Mouse (Mus musculus): ENCODE measurements around the gene Inpp1. TPM values are rescaled to one million over a fixed set of nuclear protein-coding genes. Genes with fewer than 3 reads are reported as not detected.
"Not testable (repeated sequence)": the region's sequence is repeated elsewhere in the genome, so short reads cannot be mapped to it uniquely, and the experiment has no call there.

Inpp1 gene
- polyA plus RNA-seq (2015; fragmentation: Nextera tagmentation; extraction: Ambion mirVana) = 17.5 and 18.6 TPM in 2 replicates

DNA sequence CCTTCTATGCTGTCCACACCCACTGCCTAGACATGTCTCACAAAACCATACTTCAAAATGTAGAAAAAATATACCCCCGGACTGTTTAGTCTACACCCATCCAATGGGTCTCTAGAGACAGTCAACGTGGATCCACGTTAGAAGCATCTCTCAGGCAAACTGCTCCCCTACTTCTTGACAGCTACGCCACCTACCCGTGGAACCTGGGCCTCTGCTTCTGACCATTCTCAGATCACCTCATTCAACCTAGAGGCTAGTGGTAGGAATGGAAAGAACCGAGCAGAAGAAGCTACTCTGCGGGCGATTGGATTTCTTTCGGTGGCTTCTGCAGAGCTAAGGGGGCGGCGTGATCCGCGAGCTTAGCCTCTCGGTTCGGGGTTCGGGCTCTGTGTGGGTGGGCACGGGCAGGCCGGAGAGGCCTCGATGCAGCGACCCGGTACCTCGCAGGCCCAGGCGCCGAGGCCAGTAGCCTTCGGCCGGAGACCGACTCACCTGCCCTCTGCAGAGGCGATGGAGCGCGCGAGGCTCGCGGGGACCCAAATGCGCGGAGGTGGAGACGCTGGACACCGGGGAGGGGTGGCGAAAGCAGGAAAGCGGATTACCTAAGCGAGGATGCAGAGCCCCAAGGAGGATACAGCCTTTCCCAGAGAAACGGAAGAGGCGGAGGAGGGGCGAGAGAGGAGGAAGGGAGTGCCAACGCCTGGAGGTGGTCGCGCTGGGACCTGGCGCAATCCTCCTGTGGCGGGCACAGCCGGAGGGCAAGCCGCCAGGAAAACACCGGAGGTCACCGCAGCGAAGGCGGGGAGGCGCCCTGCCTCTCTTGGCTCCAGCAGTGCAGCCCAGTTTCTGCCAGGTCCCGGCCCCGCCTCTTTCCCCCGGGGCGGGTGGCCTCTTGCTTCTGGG, at the start of gene Inpp1:
Inpp1 (minus strand) TSS at position 779 of the 903 bp plus-strand sequence.
- Histone ChIP-seq H3K27me3 (ENCODE audit: control insufficient read depth, insufficient read depth, low read length) (no peaks in the 10 kb centered on the region), H3K4me2 (ENCODE audit: low read depth, low read length) (peak within 1 kb of the TSS; percentile 75), H3K4me3 (ENCODE audit: low read length) (peak within 1 kb of the TSS; percentile 84), H3K36me3 (ENCODE audit: control insufficient read depth, insufficient read depth) (no peaks in the 10 kb centered on the region), H3K27ac (ENCODE audit: low read length) (peak within 1 kb of the TSS; percentile 82), H3K9ac (ENCODE audit: low read length) (peak within 1 kb of the TSS; percentile 81), H3K9me3 (replicated peaks; ENCODE audit: control insufficient read depth, low read length) (no peaks in the 10 kb centered on the region), H3K4me1 (ENCODE audit: control insufficient read depth, insufficient read depth, low read length) (peaks cover 7% of the 10 kb centered on the region)
- WGBS = under 1% methylated on average over 59 of the region's 59 CpGs
- peak; percentile 87 for ATAC-seq (replicated peaks; ENCODE audit: extremely low read depth, insufficient read depth, low FRiP score)

DNA sequence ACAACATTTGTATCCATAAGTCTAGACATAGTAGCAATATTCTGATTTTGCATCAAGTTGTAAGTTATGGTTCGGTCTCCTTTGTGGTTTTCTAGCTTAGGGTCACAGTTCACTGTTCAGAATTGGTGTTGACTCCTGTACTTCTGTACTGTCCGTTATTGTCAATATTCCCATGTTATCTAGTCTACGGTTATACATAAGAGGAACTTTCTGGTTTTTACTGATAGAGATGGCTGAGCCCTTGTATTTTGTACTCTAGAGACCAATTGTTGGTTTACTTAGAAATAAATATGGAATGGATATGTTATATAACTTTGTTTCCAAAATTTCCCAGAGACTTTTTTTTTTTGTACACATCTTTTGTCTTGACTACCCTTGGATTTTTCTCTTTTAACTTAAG, 48.5 kb upstream of the Inpp1 start:
- Histone ChIP-seq H3K9me3 (replicated peaks; ENCODE audit: control insufficient read depth, low read length) (no peaks in the 10 kb centered on the region), H3K9ac (ENCODE audit: low read length) (no peak overlapping the region), H3K4me2 (ENCODE audit: low read depth, low read length) (no peak overlapping the region), H3K4me3 (ENCODE audit: low read length) (no peak overlapping the region), H3K27ac (ENCODE audit: low read length) (no peak overlapping the region), H3K27me3 (ENCODE audit: control insufficient read depth, insufficient read depth, low read length) (no peaks in the 10 kb centered on the region), H3K36me3 (ENCODE audit: control insufficient read depth, insufficient read depth) (peaks cover 7% of the 10 kb centered on the region; the same call in 1 of the 2 replicates), H3K4me1 (ENCODE audit: control insufficient read depth, insufficient read depth, low read length) (no peaks in the 10 kb centered on the region)
- 90% methylated on average over 3 of the region's 3 CpGs for whole genome bisulfite sequencing
- no peak for ATAC-seq (replicated peaks; ENCODE audit: extremely low read depth, insufficient read depth, low FRiP score)

DNA sequence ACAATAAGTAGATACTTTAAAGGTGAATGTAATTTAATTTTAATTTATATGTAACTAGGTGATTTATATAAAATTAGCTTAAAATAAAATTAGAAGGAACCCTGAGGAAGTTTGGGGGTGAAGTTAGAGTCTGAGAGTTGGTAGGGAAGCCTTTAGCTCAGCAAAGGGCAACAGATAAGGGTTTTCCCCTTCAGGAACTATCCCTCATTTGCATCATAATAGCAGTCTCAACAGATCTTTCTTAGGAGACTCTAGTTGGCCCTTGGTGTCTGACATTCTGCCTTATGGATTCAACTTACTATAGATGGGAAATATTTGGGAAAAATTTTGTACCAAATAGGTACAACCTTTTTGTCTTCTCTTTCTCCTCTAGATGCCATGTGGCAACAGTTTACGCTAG, 46.7 kb upstream of the Inpp1 start:
- Histone ChIP-seq H3K4me2 (ENCODE audit: low read depth, low read length) (no peak overlapping the region), H3K9me3 (replicated peaks; ENCODE audit: control insufficient read depth, low read length) (no peaks in the 10 kb centered on the region), H3K36me3 (ENCODE audit: control insufficient read depth, insufficient read depth) (peaks cover 13% of the 10 kb centered on the region), H3K27me3 (ENCODE audit: control insufficient read depth, insufficient read depth, low read length) (no peaks in the 10 kb centered on the region), H3K4me3 (ENCODE audit: low read length) (no peak overlapping the region), H3K27ac (ENCODE audit: low read length) (no peak overlapping the region), H3K9ac (ENCODE audit: low read length) (no peak overlapping the region), H3K4me1 (ENCODE audit: control insufficient read depth, insufficient read depth, low read length) (no peaks in the 10 kb centered on the region)
- WGBS = 88% methylated on average over 1 of the region's 1 CpGs
- no peak for ATAC-seq (replicated peaks; ENCODE audit: extremely low read depth, insufficient read depth, low FRiP score)

DNA sequence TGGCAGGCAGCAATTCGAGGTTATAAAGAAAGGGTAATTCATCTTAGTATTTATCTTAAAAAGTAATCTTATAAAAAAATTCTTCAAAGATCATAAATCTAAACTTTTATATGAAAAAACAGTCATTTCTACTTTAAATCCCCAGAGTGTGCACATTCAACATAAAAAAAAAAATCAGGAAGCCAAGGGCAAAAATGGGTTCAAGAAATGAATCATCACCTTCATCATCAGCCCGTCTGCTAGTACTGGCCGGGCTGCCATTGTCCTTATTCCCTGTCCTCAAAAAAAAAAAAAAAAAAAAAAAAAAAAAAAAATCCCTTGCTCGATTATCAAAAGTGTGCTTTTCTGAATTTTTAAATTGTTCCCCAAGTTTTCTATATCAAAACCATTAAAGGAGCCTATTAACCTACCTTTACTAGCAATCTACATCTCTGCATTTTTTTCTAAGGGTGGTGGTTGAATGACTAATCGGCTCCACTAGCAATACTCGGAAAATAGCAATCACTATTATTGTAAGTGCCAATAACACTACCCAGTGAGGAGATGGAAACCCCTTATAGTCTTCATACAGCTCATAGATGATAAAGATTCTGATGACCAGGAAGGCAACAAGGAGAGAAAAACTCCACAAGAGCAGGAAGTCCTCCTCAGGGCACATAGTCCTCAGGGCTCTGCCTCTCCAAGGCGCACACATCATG, 38.6 kb upstream of the Inpp1 start:
- no peak for ATAC-seq (replicated peaks; ENCODE audit: extremely low read depth, insufficient read depth, low FRiP score)
- Histone ChIP-seq H3K27ac (ENCODE audit: low read length) (no peak overlapping the region), H3K9ac (ENCODE audit: low read length) (no peak overlapping the region), H3K27me3 (ENCODE audit: control insufficient read depth, insufficient read depth, low read length) (no peaks in the 10 kb centered on the region), H3K4me3 (ENCODE audit: low read length) (no peak overlapping the region), H3K9me3 (replicated peaks; ENCODE audit: control insufficient read depth, low read length) (no peaks in the 10 kb centered on the region), H3K4me1 (ENCODE audit: control insufficient read depth, insufficient read depth, low read length) (peaks cover 2% of the 10 kb centered on the region; the same call in 1 of the 2 replicates), H3K4me2 (ENCODE audit: low read depth, low read length) (no peak overlapping the region), H3K36me3 (ENCODE audit: control insufficient read depth, insufficient read depth) (peaks cover 7% of the 10 kb centered on the region)
- 79% methylated on average over 7 of the region's 7 CpGs for WGBS

DNA sequence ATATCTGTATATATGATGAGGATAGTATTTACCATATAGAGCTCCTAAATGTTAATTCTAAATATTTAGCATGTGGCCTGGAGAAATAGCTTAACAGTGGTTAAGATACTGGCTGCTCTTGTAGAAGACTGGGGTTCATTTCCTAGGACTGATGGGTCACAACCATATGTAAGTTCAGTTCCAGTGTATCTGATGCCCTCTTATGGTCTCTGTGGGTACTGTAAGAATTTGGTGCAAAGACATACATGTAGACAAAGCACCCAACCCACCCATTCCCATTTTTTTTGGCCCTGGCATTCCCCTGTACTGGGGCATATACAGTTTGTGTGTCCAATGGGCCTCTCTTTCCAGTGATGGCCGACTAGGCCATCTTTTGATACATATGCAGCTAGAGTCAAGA, 36.5 kb upstream of the Inpp1 start:
- not testable (repeated sequence) for ATAC-seq (replicated peaks; ENCODE audit: extremely low read depth, insufficient read depth, low FRiP score)

DNA sequence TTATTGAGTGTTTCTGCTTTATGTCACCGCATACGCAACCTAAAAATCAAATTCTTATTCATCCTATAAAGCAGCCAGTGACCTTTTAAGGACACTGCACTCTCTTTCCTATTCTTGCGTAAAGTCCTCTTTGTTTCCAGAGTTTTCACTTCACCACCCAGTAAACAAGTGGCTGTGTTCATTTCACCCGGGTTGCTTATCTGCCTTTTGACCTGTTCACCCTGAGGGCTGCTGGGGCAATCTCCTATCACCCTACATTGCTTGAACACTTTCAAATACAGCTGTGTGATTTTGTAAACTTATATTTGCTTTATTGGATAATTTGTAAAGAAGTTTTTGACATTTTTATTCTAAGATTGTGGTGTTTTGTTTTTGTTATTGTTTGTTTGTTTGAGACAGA, 31.9 kb upstream of the Inpp1 start:
- H3K36me3 ChIP-seq (ENCODE audit: control insufficient read depth, insufficient read depth) = no peaks in the 10 kb centered on the region
- no peaks in the 10 kb centered on the region for H3K9me3 ChIP-seq (replicated peaks; ENCODE audit: control insufficient read depth, low read length)
- no peak overlapping the region for H3K4me2 ChIP-seq (ENCODE audit: low read depth, low read length)
- no peak for ATAC-seq (replicated peaks; ENCODE audit: extremely low read depth, insufficient read depth, low FRiP score)
- 58% methylated on average over 4 of the region's 4 CpGs for WGBS
- H3K9ac ChIP-seq (ENCODE audit: low read length) = no peak overlapping the region
- H3K27ac ChIP-seq (ENCODE audit: low read length) = no peak overlapping the region
- H3K4me1 ChIP-seq (ENCODE audit: control insufficient read depth, insufficient read depth, low read length) = 0 out of 2 replicates have a peak, but pooled peaks cover 7% of the 10 kb centered on the region
- no peak overlapping the region for H3K4me3 ChIP-seq (ENCODE audit: low read length)
- no peaks in the 10 kb centered on the region for H3K27me3 ChIP-seq (ENCODE audit: control insufficient read depth, insufficient read depth, low read length)

More for the DNA sequence above, 36.5 kb upstream of the Inpp1 start:
- H3K4me3 ChIP-seq (ENCODE audit: low read length); H3K4me2 ChIP-seq (ENCODE audit: low read depth, low read length); H3K27ac ChIP-seq (ENCODE audit: low read length); H3K36me3 ChIP-seq (ENCODE audit: control insufficient read depth, insufficient read depth); H3K9me3 ChIP-seq (replicated peaks; ENCODE audit: control insufficient read depth, low read length); H3K4me1 ChIP-seq (ENCODE audit: control insufficient read depth, insufficient read depth, low read length); H3K9ac ChIP-seq (ENCODE audit: low read length); H3K27me3 ChIP-seq (ENCODE audit: control insufficient read depth, insufficient read depth, low read length): not testable (repeated sequence)
- no CpG with 5 or more reads among the region's 1 CpGs for WGBS

DNA sequence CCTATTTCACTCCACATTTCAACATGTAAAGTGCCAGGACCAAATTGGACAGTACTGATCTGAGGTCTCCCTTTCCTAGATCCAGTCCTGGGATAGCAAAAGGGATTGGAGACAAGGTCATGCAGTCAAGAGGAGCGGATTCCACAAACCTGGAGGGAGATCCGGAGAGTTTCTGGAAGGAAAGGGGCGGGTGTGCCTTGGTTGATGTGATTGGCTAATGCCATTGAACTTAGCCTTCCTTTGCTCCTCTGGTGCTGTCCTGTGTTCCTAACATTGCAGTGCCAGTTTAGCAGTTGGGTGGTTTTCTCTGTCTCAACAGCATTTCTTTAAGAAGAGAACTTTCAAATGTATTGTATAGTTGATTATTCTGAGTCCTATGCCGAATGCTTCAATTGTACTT, 29.1 kb upstream of the Inpp1 start:
- Histone ChIP-seq H3K27ac (ENCODE audit: low read length) (no peak overlapping the region), H3K9ac (ENCODE audit: low read length) (no peak overlapping the region), H3K9me3 (replicated peaks; ENCODE audit: control insufficient read depth, low read length) (no peaks in the 10 kb centered on the region), H3K4me1 (ENCODE audit: control insufficient read depth, insufficient read depth, low read length) (peaks cover 7% of the 10 kb centered on the region; the same call in 1 of the 2 replicates), H3K4me2 (ENCODE audit: low read depth, low read length) (no peak overlapping the region), H3K4me3 (ENCODE audit: low read length) (no peak overlapping the region), H3K27me3 (ENCODE audit: control insufficient read depth, insufficient read depth, low read length) (no peaks in the 10 kb centered on the region), H3K36me3 (ENCODE audit: control insufficient read depth, insufficient read depth) (no peaks in the 10 kb centered on the region)
- WGBS = 82% methylated on average over 4 of the region's 4 CpGs
- ATAC-seq (replicated peaks; ENCODE audit: extremely low read depth, insufficient read depth, low FRiP score) = no peak

DNA sequence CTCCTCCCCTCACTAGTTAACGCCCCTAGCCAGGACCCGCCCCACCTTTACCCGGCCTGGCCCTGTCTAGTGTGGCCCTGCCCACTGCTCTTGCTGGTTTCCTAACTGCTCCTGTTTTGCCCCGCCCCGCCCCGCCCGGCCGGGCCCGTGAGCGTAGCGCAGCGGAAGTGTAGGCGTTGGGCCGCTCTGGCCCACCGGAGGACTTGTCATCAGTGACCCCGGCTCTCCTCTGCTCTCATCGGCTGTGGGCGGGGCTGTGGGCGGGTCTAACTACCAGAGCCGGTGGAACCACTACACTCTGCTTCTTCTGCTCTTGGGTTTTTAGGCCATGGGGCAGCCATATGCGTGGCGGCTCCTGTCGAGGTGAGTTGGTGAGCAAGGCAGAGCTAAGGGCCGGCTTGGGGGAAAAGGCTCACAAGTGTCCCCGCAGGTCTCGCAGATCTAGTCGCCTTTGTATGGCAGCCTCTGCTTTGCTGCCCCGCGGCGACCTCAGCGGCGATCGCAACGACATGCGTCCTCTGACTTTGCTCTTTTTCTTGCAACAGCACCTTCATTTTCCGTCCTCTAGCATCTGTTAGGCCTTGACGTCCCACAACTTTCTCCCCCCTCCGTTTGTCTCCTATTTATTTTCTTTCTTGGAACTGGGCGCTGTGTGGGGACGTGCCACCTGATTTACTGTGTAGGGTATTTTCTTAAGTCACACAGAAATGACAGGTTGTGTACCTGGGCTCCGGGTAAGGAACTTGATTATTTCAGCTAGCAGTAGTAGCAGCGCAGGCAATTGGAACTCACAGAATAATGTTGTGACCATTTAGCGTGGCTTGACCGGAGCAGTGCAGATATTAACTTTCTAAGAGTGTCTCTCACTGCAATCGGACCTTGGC, 27.5 kb upstream of the Inpp1 start, which contains the start of gene Hibch:
Hibch (plus strand) TSS at position 148 of the 884 bp plus-strand sequence.
- ATAC-seq (replicated peaks; ENCODE audit: extremely low read depth, insufficient read depth, low FRiP score) = peak; percentile 100

More for the DNA sequence above, 27.5 kb upstream of the Inpp1 start, which contains the start of gene Hibch:
- no peaks in the 10 kb centered on the region for H3K36me3 ChIP-seq (ENCODE audit: control insufficient read depth, insufficient read depth)
- H3K4me3 ChIP-seq (ENCODE audit: low read length) = peak within 1 kb of the TSS; percentile 77
- H3K9ac ChIP-seq (ENCODE audit: low read length) = peak within 1 kb of the TSS; percentile 81
- peaks cover 7% of the 10 kb centered on the region; the same call in 1 of the 2 replicates for H3K4me1 ChIP-seq (ENCODE audit: control insufficient read depth, insufficient read depth, low read length)
- H3K9me3 ChIP-seq (replicated peaks; ENCODE audit: control insufficient read depth, low read length) = no peaks in the 10 kb centered on the region
- H3K4me2 ChIP-seq (ENCODE audit: low read depth, low read length) = peak within 1 kb of the TSS; percentile 81
- H3K27ac ChIP-seq (ENCODE audit: low read length) = peak within 1 kb of the TSS; percentile 85
- H3K27me3 ChIP-seq (ENCODE audit: control insufficient read depth, insufficient read depth, low read length) = no peaks in the 10 kb centered on the region
- WGBS = 3% methylated on average over 45 of the region's 45 CpGs

Data from heart, embryonic 16.5 days (tissue).